Mouse (Mus musculus): ENCODE results near the gene A4gnt.
"Not testable (repeated sequence)": the region's sequence is repeated elsewhere in the genome, so short reads cannot be mapped to it uniquely, and the experiment has no call there.

The A4gnt gene

GRCm38 (mm10) chr9:99612202-99612601 is at the start of gene A4gnt:
A4gnt (plus strand) TSS chr9:99612502.
- no peak for DNase-seq (ENCODE audit: low spot score)

GRCm38 (mm10) chr9:99563714-99564113 is 48.6 kb upstream of the A4gnt start:
- peak; percentile 43 for DNase-seq (ENCODE audit: low spot score)

- no peak for DNase-seq (ENCODE audit: low spot score)
These were observed 44.3 kb upstream of the A4gnt start for GRCm38 (mm10) chr9:99568023-99568346.

GRCm38 (mm10) chr9:99568347-99569070 is 43.8 kb upstream of the A4gnt start, which contains the start of gene Armc8:
Armc8 (minus strand) TSS chr9:99568899.
- DNase-seq (ENCODE audit: low spot score): peak; percentile 87

GRCm38 (mm10) chr9:99569071-99569397 is 43.3 kb upstream of the A4gnt start:
- DNase-seq (ENCODE audit: low spot score): no peak

- peak; percentile 81 for DNase-seq (ENCODE audit: low spot score)
These were observed 36.4 kb upstream of the A4gnt start, which contains the start of gene Dbr1 for GRCm38 (mm10) chr9:99575677-99576480. Dbr1 (plus strand) TSS chr9:99575799.

- DNase-seq (ENCODE audit: low spot score): peak; percentile 8
These were observed 31.6 kb upstream of the A4gnt start for GRCm38 (mm10) chr9:99580655-99581054.

- peak; percentile 36 for DNase-seq (ENCODE audit: low spot score)
These were observed 24.6 kb upstream of the A4gnt start for GRCm38 (mm10) chr9:99587505-99588202.

GRCm38 (mm10) chr9:99591144-99591543 is 21.2 kb upstream of the A4gnt start:
- DNase-seq (ENCODE audit: low spot score): no peak

- not testable (repeated sequence) for DNase-seq (ENCODE audit: low spot score)
These were observed 13.2 kb upstream of the A4gnt start for GRCm38 (mm10) chr9:99599127-99599526.

- DNase-seq (ENCODE audit: low spot score): no peak
These were observed 8.7 kb upstream of the A4gnt start for GRCm38 (mm10) chr9:99603566-99603965.

GRCm38 (mm10) chr9:99619688-99620087 is 7.4 kb downstream of the A4gnt start:
- DNase-seq (ENCODE audit: low spot score): no peak

GRCm38 (mm10) chr9:99620196-99620595 is 7.9 kb downstream of the A4gnt start:
- DNase-seq (ENCODE audit: low spot score): no peak

GRCm38 (mm10) chr9:99622034-99622433 is 9.7 kb downstream of the A4gnt start:
- no peak for DNase-seq (ENCODE audit: low spot score)

- DNase-seq (ENCODE audit: low spot score): no peak
These were observed 10.7 kb downstream of the A4gnt start for GRCm38 (mm10) chr9:99622966-99623365.

- no peak for DNase-seq (ENCODE audit: low spot score)
These were observed 11.8 kb downstream of the A4gnt start for GRCm38 (mm10) chr9:99624117-99624516.

GRCm38 (mm10) chr9:99628581-99628980 is 16.3 kb downstream of the A4gnt start:
- DNase-seq (ENCODE audit: low spot score): no peak

- DNase-seq (ENCODE audit: low spot score): no peak
These were observed 17.1 kb downstream of the A4gnt start, which contains the start of gene Dzip1l for GRCm38 (mm10) chr9:99629281-99630011. Dzip1l (plus strand) TSS chr9:99629496.

- no peak for DNase-seq (ENCODE audit: low spot score)
These were observed 17.8 kb downstream of the A4gnt start for GRCm38 (mm10) chr9:99630071-99630470.

- no peak for DNase-seq (ENCODE audit: low spot score)
These were observed 18.3 kb downstream of the A4gnt start for GRCm38 (mm10) chr9:99630528-99631125.

- DNase-seq (ENCODE audit: low spot score): no peak
These were observed 19.5 kb downstream of the A4gnt start for GRCm38 (mm10) chr9:99631781-99632180.

- DNase-seq (ENCODE audit: low spot score): no peak
These were observed 20.0 kb downstream of the A4gnt start for GRCm38 (mm10) chr9:99632264-99632663.
